Mouse (Mus musculus) adrenal gland, adult 18-20 months (tissue): Measurements from ENCODE around the gene Ankrd44. TPM values are rescaled to one million over a fixed set of nuclear protein-coding genes. Genes with fewer than 3 reads are reported as not detected.

ENCODE experiments used
- DNase-seq, 2 experiments: peaks; one replicate each; pipeline ENCODE4 v3.0.0; 2021 to 2022; ENCODE audit warnings: low spot score in 2 of 2
- microRNA-seq, 2 experiments: library from miRNA; unstranded; fragments of <30 nt; microRNA quantifications; one replicate each; pipeline ENCODE4 v1.2.0; 2021; ENCODE audit warnings: borderline number of aligned reads in 2 of 2
- total RNA-seq, 2 experiments: library from RNA; stranded (reverse); gene quantifications; 1 replicate in 1 of 2; 2 replicates in 1 of 2; pipeline ENCODE4 v1.2.3; 2021

Gene Ankrd44
- total RNA-seq, 2 experiments from 2014 or later, result 15.5 to 19.9 TPM

- DNase-seq, result no peak
Measured at GRCm38 (mm10) chr1:54658558-54658957, 267.6 kb downstream of the Ankrd44 start.

- no peak for DNase-seq
Measured at GRCm38 (mm10) chr1:54648237-54648636, 277.9 kb downstream of the Ankrd44 start.

GRCm38 (mm10) chr1:54647335-54647745 is 278.8 kb downstream of the Ankrd44 start:
- no peak for DNase-seq

- no peak for DNase-seq
Measured at GRCm38 (mm10) chr1:54640184-54640795, 285.9 kb downstream of the Ankrd44 start.

- no peak for DNase-seq
Measured at GRCm38 (mm10) chr1:54639506-54640078, 286.6 kb downstream of the Ankrd44 start.

- no peak for DNase-seq
Measured at GRCm38 (mm10) chr1:54639076-54639475, 287.1 kb downstream of the Ankrd44 start.

GRCm38 (mm10) chr1:54637340-54637739 is 288.8 kb downstream of the Ankrd44 start:
- DNase-seq, result no peak

- DNase-seq, result no peak
Measured at GRCm38 (mm10) chr1:54629106-54629505, 297.1 kb downstream of the Ankrd44 start.

- no peak for DNase-seq
Measured at GRCm38 (mm10) chr1:54614963-54615362, 311.2 kb downstream of the Ankrd44 start.

- no peak for DNase-seq
Measured at GRCm38 (mm10) chr1:54612344-54612743, 313.8 kb downstream of the Ankrd44 start.

GRCm38 (mm10) chr1:54611891-54612290 is 314.3 kb downstream of the Ankrd44 start:
- DNase-seq, result no peak

- DNase-seq, result no peak
Measured at GRCm38 (mm10) chr1:54606936-54607335, 319.3 kb downstream of the Ankrd44 start.

GRCm38 (mm10) chr1:54601692-54602091 is 324.5 kb downstream of the Ankrd44 start:
- no peak for DNase-seq

- DNase-seq, result no peak
Measured at GRCm38 (mm10) chr1:54600275-54600674, 325.9 kb downstream of the Ankrd44 start.

GRCm38 (mm10) chr1:54597594-54598217 is 328.5 kb downstream of the Ankrd44 start:
- no peak for DNase-seq

- DNase-seq, result no peak
Measured at GRCm38 (mm10) chr1:54596151-54596550, 330.0 kb downstream of the Ankrd44 start.

Small RNAs within 50 kb of the gene (microRNA-seq; reads per million reads assigned to microRNA genes)
- gene Gm24053, result 0 reads per million in 2 experiments

Other genes starting within 250 kb of the Ankrd44 start
- gene Sf3b1, start 101.1 kb upstream of the Ankrd44 start, total RNA-seq, result 100 to 1,000 TPM; 105 to 117 TPM
- 100 to 1,000 TPM; 113 to 139 TPM for gene Coq10b, start 126.4 kb upstream of the Ankrd44 start, total RNA-seq
- gene Hspe1, start 161.7 kb upstream of the Ankrd44 start, total RNA-seq, result 100 to 1,000 TPM; 720 to 924 TPM
- 1,000 to 10,000 TPM; 1,240 to 1,713 TPM for gene Hspd1, start 161.9 kb upstream of the Ankrd44 start, total RNA-seq
- gene Mob4, start 204.8 kb upstream of the Ankrd44 start, total RNA-seq, result 100 to 1,000 TPM; 230 to 477 TPM